ENCODE assay signal across 17 mouse cellular contexts in genomic region chr7:92658050-92658449, GRCm38 (mm10).
"Had no signal": no experiment of that assay in that cellular context is flagged by ENCODE, and none has a peak within 500 bp of the region (broad histone marks: within the 10 kb centered on the region; RNA-seq: fewer than 3 reads in every experiment).

No protein-coding gene starts in this region.

- H3K4me3 ChIP-seq: limb, embryonic 13.5 days; liver, embryonic 12.5 days; midbrain, embryonic 12.5 days; neural tube, embryonic 13.5 days had no signal

- H3K27me3 ChIP-seq: limb, embryonic 13.5 days; liver, embryonic 12.5 days; midbrain, embryonic 12.5 days; neural tube, embryonic 13.5 days had no signal

- H3K4me2 ChIP-seq: limb, embryonic 13.5 days; liver, embryonic 12.5 days; midbrain, embryonic 12.5 days; neural tube, embryonic 13.5 days had no signal

- DNase-seq: kidney, adult 8-10 months; kidney, postnatal 10 days; kidney, postnatal 4 days; left cerebral cortex, postnatal 4 days; lung, adult 18-20 months; lung, postnatal 4 days; retina, postnatal 1 day; right cerebral cortex, postnatal 4 days; spleen, adult 18-20 months; thymus, adult 2 months; thymus, postnatal 25 days had no signal

- H3K4me1 ChIP-seq: limb, embryonic 13.5 days; liver, embryonic 12.5 days had no signal

- H3K9me3 ChIP-seq: limb, embryonic 13.5 days; midbrain, embryonic 12.5 days; neural tube, embryonic 13.5 days had no signal

- H3K27ac ChIP-seq: limb, embryonic 13.5 days; liver, embryonic 12.5 days; midbrain, embryonic 12.5 days; neural tube, embryonic 13.5 days had no signal

- ATAC-seq: liver, embryonic 12.5 days; lung, postnatal 0 days; midbrain, embryonic 16.5 days had no signal

- H3K9ac ChIP-seq: limb, embryonic 13.5 days; liver, embryonic 12.5 days; midbrain, embryonic 12.5 days; neural tube, embryonic 13.5 days had no signal
